Mouse (Mus musculus) C2C12 (cell line): ENCODE measurements around the gene Tada3. TPM values are rescaled to one million over a fixed set of nuclear protein-coding genes. Genes with fewer than 3 reads are reported as not detected.

ENCODE experiments used
- H3K27me3 ChIP-seq: one replicate; pipeline ENCODE4 v1.6.1; 2011; ENCODE audit not compliant: control insufficient read depth, insufficient read depth, insufficient read length
- H3K36me3 ChIP-seq: one replicate; pipeline ENCODE4 v1.6.1; 2011; ENCODE audit not compliant: control insufficient read depth, insufficient read depth
- H3K4me3 ChIP-seq: one replicate; pipeline ENCODE4 v1.5.1; 2011; ENCODE audit warnings: mild to moderate bottlenecking, control low read depth; ENCODE audit not compliant: poor library complexity, insufficient read depth, severe bottlenecking
- H3K79me2 ChIP-seq: one replicate; pipeline ENCODE4 v1.6.1; 2011; ENCODE audit not compliant: control insufficient read depth, insufficient read depth
- H3K79me3 ChIP-seq: one replicate; pipeline ENCODE4 v1.6.1; 2011; ENCODE audit warnings: low read depth, control low read depth
- H3ac ChIP-seq: one replicate; pipeline ENCODE3; 2011; ENCODE audit warnings: low read depth; ENCODE audit not compliant: control insufficient read depth, insufficient read length
- CEBPB ChIP-seq: IDR thresholded peaks from one replicate; pipeline ENCODE4 v1.6.1; 2011; ENCODE audit warnings: low read depth, mild to moderate bottlenecking, control low read depth, moderate library complexity
- CTCF ChIP-seq: IDR thresholded peaks from one replicate; pipeline ENCODE4 v1.5.1; 2011; ENCODE audit not compliant: control insufficient read depth, insufficient read depth, insufficient read length
- FOSL1 ChIP-seq: IDR thresholded peaks from one replicate; pipeline ENCODE4 v1.8.0; 2011; ENCODE audit warnings: mild to moderate bottlenecking, low read length; ENCODE audit not compliant: poor library complexity, insufficient read depth, severe bottlenecking
- MAX ChIP-seq: IDR thresholded peaks from one replicate; pipeline ENCODE4 v1.6.1; 2011; ENCODE audit warnings: mild to moderate bottlenecking, control low read depth
- MYOD1 ChIP-seq: IDR thresholded peaks from one replicate; pipeline ENCODE4 v1.6.1; 2011; ENCODE audit warnings: low read depth; ENCODE audit not compliant: control insufficient read depth, insufficient read length
- MYOG ChIP-seq: IDR thresholded peaks from one replicate; pipeline ENCODE4 v1.6.1; 2011; ENCODE audit not compliant: control insufficient read depth, insufficient read length; ENCODE audit errors: extremely low read depth
- USF1 ChIP-seq: IDR thresholded peaks from one replicate; pipeline ENCODE4 v1.6.1; 2011; ENCODE audit warnings: low read depth, mild to moderate bottlenecking, control low read depth, moderate library complexity
- polyA plus RNA-seq: library from polyadenylated mRNA; unstranded; fragments of >200 nt; fragmentation: generic; extraction: Trizol; gene quantifications from one replicate; pipeline ENCODE4 v1.2.1, GENCODE M21; 2012; ENCODE audit warnings: missing spikeins

Tada3 gene
- polyA plus RNA-seq, 1 experiment: 31.7 TPM

DNA sequence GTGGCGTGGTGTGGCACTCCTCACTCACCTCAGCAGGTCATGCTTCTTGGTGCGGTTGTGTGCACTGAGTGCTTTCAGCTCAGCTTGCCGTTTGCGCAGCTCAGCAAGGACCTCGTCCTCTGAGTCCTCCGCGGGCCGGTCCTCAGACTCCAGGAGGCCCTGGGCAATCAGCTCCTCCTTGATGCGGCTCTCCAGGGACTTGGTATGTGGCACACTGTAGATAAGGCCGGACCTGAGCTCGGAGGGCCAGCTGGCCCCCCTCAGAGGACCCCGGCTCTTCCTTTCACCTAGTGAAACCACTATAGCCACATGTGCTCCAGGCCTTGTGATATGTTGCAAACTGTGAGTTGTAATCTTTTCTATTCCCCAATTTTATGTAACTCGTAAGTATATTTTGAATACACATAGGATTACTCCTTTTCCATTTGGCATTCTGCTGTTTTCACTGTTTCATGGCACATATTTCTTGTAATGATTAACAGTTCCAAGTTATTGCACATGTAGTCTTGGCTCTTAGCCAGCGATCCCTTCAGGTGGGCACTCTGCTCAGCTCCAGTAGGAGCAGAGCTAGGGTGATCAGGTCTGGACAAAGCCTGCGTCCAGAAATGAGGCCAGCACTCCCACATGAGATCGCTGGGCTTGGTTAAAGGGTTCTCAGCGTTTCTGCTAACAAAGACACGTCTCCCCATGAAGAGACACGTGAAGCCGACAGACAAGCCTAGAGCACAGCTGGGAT lies 7.3 kb downstream of the Tada3 start:
- Histone ChIP-seq H3K36me3 (peaks cover 23% of the 10 kb centered on the region), H3K4me3 (no peak overlapping the region)
- TF ChIP-seq MYOD1: no peak
- TF ChIP-seq FOSL1: no peak
- TF ChIP-seq USF1: no peak
- TF ChIP-seq MYOG: no peak
- TF ChIP-seq CTCF: no peak
- no peak for TF ChIP-seq CEBPB
- TF ChIP-seq MAX: no peak

DNA sequence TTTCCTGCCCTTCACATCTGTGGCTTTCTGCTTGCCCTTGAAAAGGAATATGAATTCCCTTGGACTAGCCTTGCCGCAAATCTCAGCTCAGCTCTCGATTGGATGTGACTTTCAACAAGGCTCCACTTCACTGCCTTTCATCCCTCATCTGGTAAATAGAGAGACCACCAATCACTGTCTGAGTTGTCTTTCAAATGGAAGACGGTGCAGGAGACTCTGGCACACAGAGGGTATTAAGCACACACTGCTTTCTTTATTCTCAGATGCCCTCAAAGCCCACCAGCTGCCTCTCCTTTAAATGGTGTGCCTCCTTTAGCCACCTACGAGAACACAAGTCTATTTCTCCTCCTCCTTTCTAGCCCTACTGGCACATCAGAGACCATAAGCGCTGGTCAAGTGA lies 9.1 kb downstream of the Tada3 start:
- Histone ChIP-seq H3ac (no peak overlapping the region), H3K79me2 (no peaks in the 10 kb centered on the region), H3K36me3 (peaks cover 16% of the 10 kb centered on the region), H3K4me3 (no peak overlapping the region), H3K79me3 (no peaks in the 10 kb centered on the region), H3K27me3 (no peaks in the 10 kb centered on the region)
- TF ChIP-seq MYOD1 (no peak), CEBPB (no peak), FOSL1 (no peak), MAX (no peak), MYOG (no peak), USF1 (no peak)

More for the DNA sequence above, 7.3 kb downstream of the Tada3 start:
- H3K79me3 ChIP-seq: no peaks in the 10 kb centered on the region
- no peaks in the 10 kb centered on the region for H3K27me3 ChIP-seq
- no peaks in the 10 kb centered on the region for H3K79me2 ChIP-seq
- no peak overlapping the region for H3ac ChIP-seq

DNA sequence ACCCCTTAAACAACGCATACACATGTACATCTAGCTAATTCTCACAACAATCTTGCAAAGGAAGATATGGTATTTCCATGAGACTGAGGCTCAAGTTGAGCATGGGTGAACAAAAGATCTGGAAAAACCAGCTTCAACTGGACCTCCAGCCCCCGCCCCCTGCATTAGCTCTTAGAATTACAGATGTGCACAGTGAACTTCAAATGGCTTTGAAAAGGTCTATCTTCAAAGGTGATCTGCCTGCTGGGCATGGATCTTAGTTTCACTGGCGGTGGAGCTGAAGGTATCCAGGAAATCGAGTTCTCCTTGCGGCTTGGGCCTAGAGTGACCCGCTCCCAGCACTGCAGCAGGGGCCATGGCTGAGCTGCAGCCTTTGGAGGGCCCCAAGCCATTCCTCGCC lies 9.6 kb downstream of the Tada3 start:
- no peak overlapping the region for H3ac ChIP-seq
- H3K79me3 ChIP-seq: no peaks in the 10 kb centered on the region
- no peak overlapping the region for H3K4me3 ChIP-seq
- TF ChIP-seq MAX (no peak), MYOD1 (no peak), CTCF (no peak), FOSL1 (no peak), MYOG (no peak)
- H3K27me3 ChIP-seq: no peaks in the 10 kb centered on the region
- no peaks in the 10 kb centered on the region for H3K79me2 ChIP-seq
- peaks cover 15% of the 10 kb centered on the region for H3K36me3 ChIP-seq

DNA sequence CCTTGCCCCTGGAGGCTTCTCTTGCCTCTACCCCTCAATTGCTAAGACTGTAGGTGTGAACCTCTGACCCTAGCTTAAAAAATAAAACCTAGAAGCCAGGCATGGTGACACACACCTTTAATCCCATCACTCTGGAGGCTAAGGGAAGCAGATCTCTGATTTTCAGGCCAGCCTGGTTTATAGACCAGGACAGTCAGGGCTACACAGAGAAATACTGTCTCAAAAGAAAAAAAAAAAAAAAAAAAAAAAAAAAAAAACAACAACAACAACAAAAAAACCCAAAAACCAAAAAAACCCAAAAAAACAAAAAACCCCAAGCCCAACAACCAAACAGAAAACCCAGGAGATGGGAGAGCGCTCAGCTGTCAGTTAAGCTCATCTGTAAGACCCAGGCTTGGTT lies 10.1 kb downstream of the Tada3 start:
- Histone ChIP-seq H3ac (no peak overlapping the region), H3K79me2 (no peaks in the 10 kb centered on the region), H3K27me3 (no peaks in the 10 kb centered on the region), H3K79me3 (no peaks in the 10 kb centered on the region), H3K36me3 (peaks cover 15% of the 10 kb centered on the region), H3K4me3 (no peak overlapping the region)
- TF ChIP-seq MYOD1 (no peak), MYOG (no peak), USF1 (no peak), MAX (no peak), FOSL1 (no peak), CTCF (no peak), CEBPB (no peak)

DNA sequence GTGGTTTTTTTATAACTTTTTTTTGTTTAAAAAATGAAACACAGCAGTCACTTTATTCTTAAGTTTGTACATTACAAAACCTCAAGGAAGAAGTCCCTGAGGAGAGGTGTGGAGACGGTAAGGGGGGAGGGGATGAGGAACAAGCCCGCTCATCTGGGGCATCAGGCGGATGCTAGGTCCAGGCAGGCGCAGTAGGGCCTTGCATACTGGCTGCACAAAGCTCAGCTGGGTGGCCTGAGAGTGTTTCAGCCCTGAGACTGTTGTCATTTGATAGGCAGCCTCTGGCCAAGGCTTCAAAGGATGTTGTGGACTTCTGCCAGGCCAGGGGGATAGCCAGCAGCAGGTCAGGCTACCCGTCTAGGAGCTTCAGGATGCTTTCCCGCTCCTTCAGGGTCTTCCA lies 11.0 kb downstream of the Tada3 start:
- H3K36me3 ChIP-seq: peaks cover 10% of the 10 kb centered on the region
- H3K27me3 ChIP-seq: no peaks in the 10 kb centered on the region
- no peaks in the 10 kb centered on the region for H3K79me2 ChIP-seq
- no peak overlapping the region for H3ac ChIP-seq
- no peaks in the 10 kb centered on the region for H3K79me3 ChIP-seq
- H3K4me3 ChIP-seq: no peak overlapping the region
- TF ChIP-seq USF1 (no peak), MAX (no peak), FOSL1 (no peak), CTCF (no peak), CEBPB (no peak), MYOD1 (no peak), MYOG (no peak)
